Mouse (Mus musculus): Measurements from ENCODE around the gene Ppp1r8. TPM values are rescaled to one million over a fixed set of nuclear protein-coding genes. Genes with fewer than 3 reads are reported as not detected.

Ppp1r8 gene
- polyA plus RNA-seq (2012; rRNA removed): 36.6 and 40.5 TPM in 2 replicates

DNA sequence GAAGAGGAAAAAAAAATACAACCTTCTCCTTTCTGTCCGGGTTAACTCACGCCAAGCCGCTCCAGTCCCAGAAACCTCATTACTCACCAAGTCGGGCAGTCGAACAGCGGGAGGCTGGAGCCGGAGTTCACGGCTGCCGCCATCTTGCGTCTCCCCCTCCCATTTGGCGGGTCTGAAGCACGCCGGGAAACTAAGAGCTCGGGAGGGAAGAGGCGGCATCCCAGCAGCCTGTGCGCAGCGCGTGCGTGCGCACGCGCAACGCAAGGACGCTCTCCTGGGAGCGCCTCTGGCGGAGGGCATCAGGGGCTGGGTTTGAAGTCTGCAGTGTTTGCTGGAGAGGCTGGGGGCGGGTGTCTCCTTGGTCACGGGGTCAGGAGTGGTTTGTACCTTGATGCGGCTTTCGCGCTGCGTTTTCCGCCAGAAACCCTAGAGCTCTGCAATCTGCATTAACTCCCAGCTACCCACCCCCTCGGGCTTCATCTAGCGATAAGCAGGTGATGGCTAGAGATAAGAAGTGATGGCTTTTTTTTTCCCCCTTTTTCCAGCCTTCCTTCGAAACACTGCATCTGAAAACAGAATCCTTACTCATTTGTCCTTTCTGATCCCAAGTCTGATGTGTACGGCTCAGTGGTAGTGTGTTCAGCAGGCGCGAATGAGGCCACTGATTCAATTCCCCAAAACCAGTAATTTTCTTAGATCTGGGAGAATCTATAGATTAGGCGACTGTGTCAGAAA is at the start of gene Ppp1r8:
Gene Ppp1r8, minus strand, starts transcription at position 200 of the 735 bp plus-strand sequence.

GRCm38 (mm10) chr4:132884064-132884843 is 41.3 kb upstream of the Ppp1r8 start, which contains the start of gene Stx12:
Gene Stx12, minus strand, starts transcription at chr4:132884509.

DNA sequence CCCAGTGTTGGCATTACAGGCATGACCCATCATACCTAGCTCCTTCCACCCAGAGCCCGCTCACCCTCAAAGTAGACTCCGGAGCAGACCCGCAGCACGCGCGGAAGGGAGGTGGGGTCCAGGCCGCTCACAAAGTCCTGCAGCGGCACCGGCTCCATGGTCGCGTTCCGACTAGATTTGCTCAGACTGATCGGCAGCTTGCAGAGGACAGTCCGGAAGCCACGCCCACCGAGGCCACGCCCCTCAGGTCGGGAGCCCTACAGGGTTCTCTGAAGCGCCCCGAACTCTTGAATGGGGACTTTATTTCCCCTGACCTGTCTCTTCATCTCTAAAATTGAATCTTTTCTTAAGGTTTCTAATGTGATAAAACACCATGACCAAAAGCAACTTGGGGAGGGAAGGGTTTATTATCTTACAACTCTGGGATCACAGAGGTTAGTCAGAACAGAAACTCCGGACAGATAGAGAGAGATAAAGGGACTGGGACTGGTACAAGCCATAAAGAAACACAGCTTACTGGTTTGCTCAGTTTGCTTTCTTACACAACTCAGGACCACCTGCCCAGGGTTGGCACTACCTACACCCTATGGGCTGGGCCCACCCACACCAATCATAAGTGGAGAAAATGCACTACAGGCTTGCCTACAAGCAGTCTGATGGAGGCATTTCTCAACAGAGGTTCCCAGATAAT is 46.6 kb downstream of the Ppp1r8 start, which contains the start of gene Themis2:
Gene Themis2, minus strand, starts transcription at position 192 of the 691 bp plus-strand sequence.

Other genes starting within 250 kb of the Ppp1r8 start
- gene Eya3, start 204.2 kb downstream of the Ppp1r8 start, polyA plus RNA-seq (2012; rRNA removed): 11.6 and 13.3 TPM in 2 replicates
- gene Xkr8, start 110.6 kb downstream of the Ppp1r8 start, polyA plus RNA-seq (2012; rRNA removed): 1.5 and 2.0 TPM in 2 replicates
- 0.73 and 0.87 TPM in 2 replicates for gene Smpdl3b, start 85.9 kb downstream of the Ppp1r8 start, polyA plus RNA-seq (2012; rRNA removed)
- gene Rpa2, start 74.8 kb downstream of the Ppp1r8 start, polyA plus RNA-seq (2012; rRNA removed): 54.3 and 63.5 TPM in 2 replicates
- gene Themis2, start 46.8 kb downstream of the Ppp1r8 start, polyA plus RNA-seq (2012; rRNA removed): 2.0 and 2.6 TPM in 2 replicates
- gene Stx12, start 41.3 kb upstream of the Ppp1r8 start, polyA plus RNA-seq (2012; rRNA removed): 13.7 and 15.7 TPM in 2 replicates
- 7.5 and 8.1 TPM in 2 replicates for gene Fam76a, start 79.4 kb upstream of the Ppp1r8 start, polyA plus RNA-seq (2012; rRNA removed)
- 0.60 and 0.91 TPM in 2 replicates for gene Fgr, start 130.9 kb upstream of the Ppp1r8 start, polyA plus RNA-seq (2012; rRNA removed)
- gene Ahdc1, start 168.1 kb upstream of the Ppp1r8 start, polyA plus RNA-seq (2012; rRNA removed): 1.1 and 1.2 TPM in 2 replicates

Data from liver, embryonic 14 days (tissue).